Mouse (Mus musculus): ENCODE results near the gene Hist1h2ab.
"Not testable (repeated sequence)": the region's sequence is repeated elsewhere in the genome, so short reads cannot be mapped to it uniquely, and the experiment has no call there.

Gene Hist1h2ab

DNA sequence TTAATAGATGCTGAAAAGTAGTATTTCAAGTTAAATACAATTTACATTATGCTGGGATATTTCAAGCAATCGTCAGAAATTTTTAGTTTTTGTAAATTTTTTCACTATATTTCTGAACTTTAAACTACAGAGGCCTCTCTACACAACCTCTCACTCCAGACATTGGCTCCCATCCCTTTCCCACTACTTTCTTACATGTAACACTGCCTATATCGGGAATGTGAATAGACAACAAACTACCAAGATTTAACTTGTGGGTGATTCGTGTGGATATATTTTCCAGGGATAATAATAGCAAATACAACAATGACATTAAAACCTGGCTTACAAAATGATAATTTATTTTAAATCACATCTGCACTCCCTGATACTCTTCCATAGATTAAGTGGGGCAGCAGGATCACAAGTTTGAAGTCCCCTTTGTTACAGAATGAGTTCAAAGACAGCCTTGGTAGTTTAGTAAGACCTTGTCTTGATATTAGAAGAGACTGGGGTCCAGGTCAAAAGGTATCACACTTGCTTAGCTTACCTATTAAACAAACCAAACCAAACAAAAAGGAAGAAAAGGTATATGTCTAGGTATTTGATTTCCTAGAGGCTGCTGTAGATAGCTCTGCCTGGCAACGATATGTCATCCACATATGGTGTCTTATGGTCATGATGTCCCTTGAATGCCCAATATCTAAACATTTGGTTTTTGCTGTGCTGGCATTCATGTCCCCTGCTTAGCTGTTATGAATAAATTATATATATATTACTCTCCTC is 2.6 kb downstream of the Hist1h2ab start:
- no peak for DNase-seq (ENCODE audit: extremely low read depth, low read depth)

DNA sequence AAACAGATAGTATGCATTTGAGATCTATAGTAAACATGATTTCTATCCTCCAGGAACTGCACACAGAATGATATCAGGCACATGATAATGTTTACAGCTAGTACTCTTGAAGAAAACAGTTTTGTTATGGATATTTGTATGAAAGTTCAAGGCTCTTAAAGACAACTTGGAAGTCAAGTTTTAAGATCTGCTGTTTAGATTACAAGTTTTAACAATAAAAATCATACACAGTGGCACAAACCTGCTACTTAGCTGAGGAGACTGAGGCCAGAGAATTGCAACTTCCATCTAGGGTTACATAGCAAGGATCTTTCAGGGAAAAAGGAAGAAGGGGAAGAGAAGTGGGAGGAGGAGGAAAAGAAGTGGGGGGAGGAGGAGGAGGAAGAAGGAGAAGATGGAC is 4.1 kb downstream of the Hist1h2ab start:
- DNase-seq (ENCODE audit: extremely low read depth, low read depth) = no peak

DNA sequence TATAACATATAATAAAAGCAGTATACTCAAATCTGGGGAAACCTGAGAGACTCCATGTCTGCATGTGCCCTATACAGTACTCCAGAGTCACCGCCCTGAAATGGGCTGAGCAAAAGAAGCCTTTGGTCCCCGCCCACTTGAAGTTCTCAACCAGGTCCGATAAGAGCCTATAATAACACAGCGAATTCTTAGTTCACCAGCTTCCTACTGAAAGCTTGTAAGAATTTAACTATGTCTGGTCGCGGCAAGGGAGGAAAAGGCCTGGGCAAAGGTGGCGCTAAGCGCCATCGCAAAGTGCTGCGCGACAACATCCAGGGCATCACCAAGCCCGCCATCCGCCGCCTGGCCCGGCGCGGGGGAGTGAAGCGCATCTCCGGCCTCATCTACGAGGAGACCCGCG is 5.9 kb downstream of the Hist1h2ab start, which contains the start of gene Hist1h4b:
Hist1h4b (plus strand) TSS at position 224 of the 400 bp plus-strand sequence.
- DNase-seq (ENCODE audit: extremely low read depth, low read depth) = peak; percentile 96

DNA sequence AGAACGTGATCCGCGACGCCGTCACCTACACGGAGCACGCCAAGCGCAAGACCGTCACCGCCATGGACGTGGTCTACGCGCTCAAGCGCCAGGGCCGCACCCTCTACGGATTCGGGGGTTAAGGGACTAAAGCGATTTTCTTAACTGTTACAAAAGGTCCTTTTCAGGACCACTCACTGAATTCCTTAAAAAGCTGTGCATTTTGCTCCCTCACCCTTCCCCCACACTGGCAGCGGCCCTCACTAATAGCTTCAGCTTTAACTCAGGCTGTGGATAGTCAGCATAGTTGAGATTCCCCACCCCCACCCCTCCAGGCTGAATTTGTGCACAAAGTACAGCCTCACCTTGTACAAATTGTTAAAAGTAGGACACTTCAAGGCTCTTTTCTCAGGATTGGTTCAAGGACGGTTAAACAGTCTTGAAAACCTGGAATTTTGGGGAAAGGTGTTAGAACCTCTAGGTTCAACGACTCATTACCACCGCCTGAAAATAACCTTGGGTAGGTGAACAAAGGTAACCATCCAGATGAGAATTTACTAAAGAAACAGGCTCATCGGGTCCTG is 6.4 kb downstream of the Hist1h2ab start:
- DNase-seq (ENCODE audit: extremely low read depth, low read depth) = peak; percentile 85

DNA sequence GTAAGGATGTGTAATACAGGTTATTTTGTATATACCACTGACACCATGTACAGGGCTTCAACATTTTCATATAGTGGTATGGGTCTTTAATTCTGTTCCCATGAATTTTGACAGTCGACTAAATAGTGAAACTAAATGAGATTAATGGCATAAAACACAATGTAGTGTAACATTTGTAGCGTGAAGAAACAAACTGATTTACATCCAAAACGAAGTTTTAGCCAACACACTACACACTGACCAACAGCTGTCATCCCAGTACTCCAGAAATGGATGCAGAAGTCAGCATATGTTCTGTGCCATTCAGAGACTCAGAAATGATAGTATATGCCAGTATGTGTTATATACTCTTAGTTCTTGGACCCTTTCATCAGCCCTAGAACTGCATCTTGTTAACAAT is 7.0 kb downstream of the Hist1h2ab start:
- DNase-seq (ENCODE audit: extremely low read depth, low read depth) = no peak

DNA sequence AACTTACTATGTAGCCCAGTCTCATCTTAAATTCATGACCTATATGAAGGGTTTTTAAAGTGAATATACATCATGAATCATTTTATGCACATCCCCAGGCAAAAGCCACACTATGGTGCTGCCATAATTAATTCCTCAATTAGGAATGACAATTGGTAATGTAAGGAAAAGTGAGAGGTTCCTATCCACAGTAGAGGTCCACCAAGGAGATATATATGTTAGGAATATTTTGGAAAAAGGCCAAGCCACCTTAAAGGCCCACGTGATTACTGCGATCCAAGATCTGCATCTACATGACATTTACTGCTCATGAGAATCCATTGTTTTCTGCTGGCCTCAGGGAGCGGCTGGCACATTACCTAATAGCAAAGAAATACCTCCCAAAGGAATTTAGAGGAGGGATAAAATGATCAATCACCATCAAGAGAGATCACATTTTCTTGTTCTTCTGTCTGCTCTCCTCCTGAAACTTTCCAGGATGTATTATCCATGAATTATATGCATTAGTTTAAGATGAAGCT is 8.4 kb downstream of the Hist1h2ab start:
- DNase-seq (ENCODE audit: extremely low read depth, low read depth) = no peak

DNA sequence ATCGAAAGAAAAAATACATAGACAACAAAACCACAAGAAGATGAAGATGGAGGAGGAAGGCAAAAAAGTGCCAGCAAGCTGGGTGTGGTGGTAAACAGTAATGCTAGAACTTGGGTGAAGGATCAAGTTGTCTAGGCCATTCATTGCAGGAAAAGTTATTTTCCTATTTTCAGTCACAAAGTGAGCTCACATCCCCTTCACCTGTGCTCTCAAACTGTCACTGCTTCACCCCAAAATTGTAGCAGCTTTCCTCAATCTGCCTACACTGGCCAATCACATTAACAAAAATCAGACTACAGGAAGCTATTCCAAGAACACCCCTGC is 9.0 kb downstream of the Hist1h2ab start:
- no peak for DNase-seq (ENCODE audit: extremely low read depth, low read depth)

DNA sequence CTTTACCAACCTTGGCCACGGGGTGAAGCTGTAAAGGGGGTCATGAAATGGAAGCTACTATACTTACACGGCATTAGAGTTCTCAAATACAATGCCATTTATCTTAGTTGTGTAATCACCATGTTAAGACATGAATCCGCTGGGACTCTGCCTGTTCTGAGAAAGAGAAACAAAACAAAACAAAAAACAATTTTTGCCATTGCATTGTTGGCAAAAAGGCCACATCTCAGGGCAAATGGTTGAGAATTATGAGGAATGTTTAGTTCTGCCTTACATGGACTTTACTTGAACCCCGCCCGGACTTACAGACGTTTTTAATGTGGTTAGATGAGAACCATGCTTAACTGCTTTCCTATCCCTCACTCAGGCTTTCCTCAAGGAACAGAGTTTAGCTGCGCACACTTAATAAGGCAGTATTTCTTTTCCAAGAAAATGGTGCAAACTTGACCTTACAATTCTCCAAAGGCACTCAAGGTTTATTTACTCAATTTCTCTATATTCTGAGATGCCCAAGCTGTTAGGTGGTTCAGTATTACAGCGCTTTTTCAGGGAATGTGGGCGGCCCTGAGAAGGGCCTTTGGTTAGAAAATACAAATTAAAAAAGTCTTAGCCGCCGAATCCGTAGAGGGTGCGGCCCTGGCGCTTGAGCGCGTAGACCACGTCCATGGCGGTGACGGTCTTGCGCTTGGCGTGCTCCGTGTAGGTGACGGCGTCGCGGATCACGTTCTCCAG is 9.5 kb downstream of the Hist1h2ab start:
- DNase-seq (ENCODE audit: extremely low read depth, low read depth) = peak; percentile 76

DNA sequence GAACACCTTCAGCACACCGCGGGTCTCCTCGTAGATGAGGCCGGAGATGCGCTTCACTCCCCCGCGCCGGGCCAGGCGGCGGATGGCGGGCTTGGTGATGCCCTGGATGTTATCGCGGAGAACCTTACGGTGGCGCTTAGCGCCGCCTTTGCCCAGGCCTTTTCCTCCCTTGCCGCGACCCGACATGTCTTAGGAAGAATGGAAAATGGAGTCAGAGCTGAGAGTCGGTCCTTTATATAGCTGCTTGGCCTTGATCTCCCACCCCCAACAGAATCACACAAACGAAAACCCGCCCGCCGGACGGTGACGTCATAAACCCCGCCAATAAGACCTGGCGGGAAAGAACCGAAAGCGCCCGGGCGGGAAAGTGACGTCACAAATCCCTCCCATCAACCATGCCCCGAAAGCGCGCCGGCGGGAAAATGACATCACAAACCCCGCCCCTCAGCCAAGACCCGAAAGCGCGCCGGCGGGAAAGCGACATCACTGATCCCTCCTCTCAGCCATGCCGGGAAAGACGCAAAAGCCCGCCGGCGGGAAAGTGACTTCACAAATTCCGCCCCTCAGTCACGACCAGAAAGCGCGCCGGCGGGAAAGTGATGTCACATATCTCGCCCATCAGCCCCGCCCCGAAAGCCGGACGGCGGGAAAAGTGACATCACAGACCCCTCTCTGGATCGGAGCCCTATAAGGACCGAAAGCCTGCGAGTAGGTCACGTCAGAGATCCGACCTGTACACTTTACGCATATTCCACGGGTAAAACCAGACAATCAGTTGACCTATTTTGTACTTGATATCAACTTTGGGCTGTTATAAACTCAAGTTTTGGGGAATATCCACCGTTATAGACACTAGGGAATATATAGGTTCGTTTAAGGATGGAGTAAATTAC is 10.3 kb downstream of the Hist1h2ab start, which contains the start of gene Hist1h4a:
Hist1h4a (minus strand) TSS at position 259 of the 893 bp plus-strand sequence.
- DNase-seq (ENCODE audit: extremely low read depth, low read depth) = peak; percentile 90

DNA sequence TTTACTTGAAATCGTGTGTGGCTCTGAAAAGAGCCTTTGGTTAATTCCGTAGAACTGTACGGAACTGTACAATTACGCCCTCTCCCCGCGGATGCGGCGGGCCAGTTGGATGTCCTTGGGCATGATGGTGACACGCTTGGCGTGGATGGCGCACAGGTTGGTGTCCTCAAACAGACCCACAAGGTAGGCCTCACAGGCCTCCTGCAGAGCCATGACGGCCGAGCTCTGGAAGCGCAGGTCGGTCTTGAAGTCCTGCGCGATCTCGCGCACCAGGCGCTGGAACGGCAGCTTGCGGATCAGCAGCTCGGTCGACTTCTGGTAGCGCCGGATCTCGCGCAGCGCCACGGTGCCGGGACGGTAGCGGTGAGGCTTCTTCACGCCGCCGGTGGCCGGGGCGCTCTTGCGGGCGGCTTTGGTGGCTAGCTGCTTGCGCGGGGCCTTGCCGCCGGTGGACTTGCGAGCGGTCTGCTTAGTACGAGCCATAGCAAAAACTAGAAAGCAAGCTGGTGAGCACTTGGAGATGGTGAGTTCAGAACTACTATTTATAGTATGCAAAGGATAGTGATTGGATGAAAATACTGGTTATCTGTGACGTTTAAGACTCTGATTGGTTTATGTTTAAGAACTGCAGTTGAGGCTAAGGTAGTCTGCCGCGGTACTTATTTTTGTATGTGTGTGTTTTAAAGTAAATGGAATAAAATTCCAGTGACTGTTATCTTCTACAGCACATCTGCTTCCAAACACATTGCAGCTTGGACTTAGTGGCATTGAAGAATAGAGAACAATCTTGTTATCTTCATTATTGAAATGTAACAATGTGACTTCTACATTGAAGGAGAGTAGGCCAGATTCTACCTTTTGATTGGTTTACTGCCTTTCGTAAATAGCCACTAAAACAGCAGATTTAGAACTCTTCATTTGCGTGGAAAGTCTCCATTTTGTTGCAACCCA is 11.2 kb downstream of the Hist1h2ab start, which contains the start of gene Hist1h3a:
Hist1h3a (minus strand) TSS at position 516 of the 951 bp plus-strand sequence.
- peak; percentile 97 for DNase-seq (ENCODE audit: extremely low read depth, low read depth)

DNA sequence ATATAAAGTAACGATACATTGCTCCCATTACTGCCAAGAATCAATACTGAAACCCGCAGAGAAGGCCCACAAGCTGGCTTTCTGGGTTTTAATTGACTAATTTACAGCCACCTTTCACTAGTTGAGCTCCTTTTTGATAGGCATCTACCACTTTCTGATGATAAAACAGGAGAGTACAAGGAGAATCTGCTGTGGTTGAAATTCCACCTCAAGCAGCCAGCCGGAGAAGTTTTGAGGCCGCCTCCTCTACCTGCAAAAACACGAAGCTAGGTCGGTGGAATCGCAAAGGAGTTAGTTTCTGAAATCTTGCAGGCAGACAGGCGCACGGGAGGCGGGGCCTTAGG is 12.3 kb downstream of the Hist1h2ab start:
- DNase-seq (ENCODE audit: extremely low read depth, low read depth) = no peak

DNA sequence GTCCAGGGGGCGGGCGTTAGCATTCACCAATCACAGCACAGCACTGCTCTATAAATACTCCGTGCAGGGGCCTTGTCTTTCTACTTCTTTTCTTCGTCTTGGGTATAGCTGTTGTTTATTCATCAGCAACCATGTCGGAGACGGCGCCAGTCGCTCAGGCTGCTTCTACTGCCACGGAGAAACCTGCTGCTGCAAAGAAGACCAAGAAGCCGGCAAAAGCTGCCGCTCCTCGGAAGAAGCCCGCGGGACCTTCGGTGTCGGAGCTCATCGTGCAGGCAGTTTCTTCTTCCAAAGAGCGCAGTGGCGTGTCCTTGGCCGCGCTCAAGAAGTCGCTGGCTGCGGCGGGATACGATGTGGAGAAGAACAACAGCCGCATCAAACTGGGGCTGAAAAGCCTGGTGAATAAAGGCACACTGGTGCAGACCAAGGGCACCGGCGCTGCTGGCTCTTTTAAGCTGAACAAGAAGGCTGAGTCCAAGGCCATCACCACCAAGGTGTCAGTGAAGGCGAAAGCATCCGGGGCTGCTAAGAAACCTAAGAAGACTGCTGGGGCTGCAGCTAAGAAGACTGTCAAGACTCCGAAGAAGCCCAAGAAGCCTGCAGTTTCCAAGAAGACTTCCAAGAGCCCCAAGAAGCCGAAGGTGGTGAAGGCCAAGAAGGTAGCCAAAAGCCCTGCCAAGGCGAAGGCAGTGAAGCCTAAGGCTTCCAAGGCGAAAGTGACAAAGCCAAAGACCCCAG is 12.8 kb downstream of the Hist1h2ab start, which contains the start of gene Hist1h1a:
Hist1h1a (plus strand) TSS at position 81 of the 738 bp plus-strand sequence.
- DNase-seq (ENCODE audit: extremely low read depth, low read depth) = peak; percentile 87

DNA sequence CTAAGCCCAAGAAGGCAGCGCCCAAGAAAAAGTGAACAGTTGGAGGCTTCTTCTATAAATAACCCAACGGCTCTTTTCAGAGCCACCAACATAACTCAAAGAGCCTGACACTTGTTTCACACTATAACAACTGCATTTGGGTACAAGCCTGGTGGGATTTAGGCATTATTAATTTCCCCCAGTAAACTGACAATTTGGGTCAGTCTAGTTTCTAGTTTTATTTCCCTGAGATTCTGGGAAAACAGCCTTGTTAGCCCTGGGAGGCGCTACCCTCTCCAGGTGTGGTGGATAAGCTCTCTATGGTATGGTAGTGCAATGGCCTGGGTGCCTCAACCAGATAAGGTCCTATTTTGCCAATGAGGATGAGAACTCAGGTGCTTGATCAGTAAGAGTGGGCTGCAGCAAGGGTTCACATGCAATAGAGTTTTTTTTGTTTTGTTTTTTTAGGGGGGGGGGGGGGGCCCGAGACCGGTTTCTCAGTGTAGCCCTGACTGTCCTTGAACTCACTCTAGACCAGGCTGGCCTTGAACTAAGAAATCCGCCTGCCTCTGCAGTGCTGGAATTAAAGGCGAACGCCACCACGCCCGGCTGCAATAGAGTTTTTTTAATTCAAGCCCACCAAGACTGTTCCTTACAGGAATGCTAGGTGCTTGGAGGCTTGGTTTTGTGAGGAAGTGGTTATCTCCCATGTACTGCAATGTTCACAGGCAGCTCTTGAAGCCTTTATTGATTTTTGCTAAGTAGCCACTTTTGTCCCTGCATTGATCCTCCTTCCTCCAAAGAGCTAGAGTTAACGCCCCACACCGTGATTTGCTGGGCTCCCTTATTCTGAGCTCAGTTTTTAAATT is 13.6 kb downstream of the Hist1h2ab start:
- no peak for DNase-seq (ENCODE audit: extremely low read depth, low read depth)

DNA sequence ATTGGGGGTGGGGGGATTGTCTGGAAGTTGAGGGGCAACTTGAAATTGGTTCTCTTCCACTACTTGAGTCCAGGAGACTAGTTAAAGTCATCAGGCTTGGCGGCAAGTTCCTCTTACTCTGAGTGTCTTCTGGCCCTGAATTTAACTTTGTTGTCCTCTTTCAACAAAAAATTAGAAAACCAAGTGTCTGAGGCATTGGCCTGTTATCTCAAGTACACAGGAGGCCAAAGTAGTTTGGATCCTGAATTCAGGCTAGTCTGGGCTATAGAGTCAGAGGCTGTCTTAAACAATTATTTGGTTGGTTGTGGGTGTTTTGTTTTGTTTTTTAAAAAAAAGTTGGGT is 14.2 kb downstream of the Hist1h2ab start:
- DNase-seq (ENCODE audit: extremely low read depth, low read depth) = peak; percentile 80

DNA sequence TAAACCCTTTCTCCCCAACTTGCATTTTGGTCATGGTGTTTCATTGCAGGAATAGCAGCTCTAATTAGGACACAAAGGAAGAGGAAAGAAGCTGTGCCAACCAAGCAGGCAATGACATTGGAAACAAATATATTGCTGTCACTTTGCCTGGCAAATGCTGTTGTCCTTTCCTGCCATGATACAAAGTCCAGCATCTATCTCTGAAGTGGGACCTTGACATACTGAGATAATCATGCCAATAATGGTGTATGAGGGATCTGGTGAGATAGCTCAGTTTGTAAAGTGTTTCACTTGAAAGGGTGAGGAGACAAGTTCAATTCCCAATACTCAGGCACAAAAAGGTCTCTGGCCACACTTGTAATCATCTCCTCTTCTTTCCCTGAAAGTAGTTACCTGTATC is 15.8 kb downstream of the Hist1h2ab start:
- DNase-seq (ENCODE audit: extremely low read depth, low read depth) = no peak

DNA sequence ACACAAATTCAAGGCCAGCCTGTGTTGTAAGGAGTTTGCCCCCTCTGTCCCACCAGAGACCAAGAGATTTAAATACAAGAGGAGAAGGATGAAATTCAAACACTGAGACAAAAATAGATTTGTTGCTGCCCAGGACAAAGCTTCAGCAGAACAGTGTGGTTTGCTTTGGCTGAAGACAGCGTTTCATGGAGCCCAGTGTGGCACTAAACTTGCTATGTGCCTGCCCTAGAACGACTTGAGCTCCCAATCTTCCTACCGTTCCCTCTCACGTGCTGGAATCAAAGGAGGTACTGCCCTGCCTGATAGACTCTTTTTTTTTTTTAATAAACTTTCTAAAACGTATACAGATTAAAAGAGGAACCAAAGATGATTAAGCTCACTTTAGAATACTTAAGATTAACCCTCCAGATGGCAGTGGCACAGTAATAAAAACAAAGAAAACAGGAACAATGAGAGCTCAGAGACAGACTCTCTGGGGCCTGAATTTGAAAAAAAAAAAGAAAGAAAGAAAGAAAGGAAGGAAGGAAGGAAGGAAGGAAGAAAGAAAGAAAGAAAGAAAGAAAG is 18.0 kb downstream of the Hist1h2ab start:
- DNase-seq (ENCODE audit: extremely low read depth, low read depth) = peak; percentile 74

DNA sequence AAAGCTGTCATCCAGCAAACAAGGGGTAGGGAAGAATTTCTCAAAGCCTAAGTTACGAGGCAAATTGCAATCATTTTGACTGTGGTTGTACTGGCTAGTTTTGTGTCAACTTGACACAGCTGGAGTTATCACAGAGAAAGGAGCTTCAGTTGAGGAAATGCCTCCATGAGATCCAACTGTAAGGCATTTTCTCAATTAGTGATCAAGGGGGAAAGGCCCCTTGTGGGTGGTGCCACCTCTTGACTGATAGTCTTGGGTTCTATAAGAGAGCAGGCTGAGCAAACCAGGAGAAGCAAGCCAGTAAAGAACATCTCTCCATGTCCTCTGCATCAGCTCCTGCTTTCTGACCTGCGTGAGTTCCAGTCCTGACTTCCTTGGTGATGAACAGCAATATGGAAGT is 18.7 kb downstream of the Hist1h2ab start, which contains the start of gene Trim38:
Trim38 (plus strand) TSS at position 301 of the 400 bp plus-strand sequence.
- not testable (repeated sequence) for DNase-seq (ENCODE audit: extremely low read depth, low read depth)

Data from MEL-GATA-1-ER (cell line).